Mouse (Mus musculus) liver (tissue): ENCODE measurements around the gene Xrra1.
"Not testable (repeated sequence)": the region's sequence is repeated elsewhere in the genome, so short reads cannot be mapped to it uniquely, and the experiment has no call there.

Source experiments
- DNase-seq: peaks from one replicate; pipeline ENCODE4 v3.0.0-alpha.2; 2020; ENCODE audit warnings: mixed read lengths

The Xrra1 gene

GRCm38 (mm10) chr7:99957226-99957965, 98.5 kb downstream of the Xrra1 start:
- no peak for DNase-seq

- not testable (repeated sequence) for DNase-seq
Measured at GRCm38 (mm10) chr7:99960571-99960970, 101.7 kb downstream of the Xrra1 start.

GRCm38 (mm10) chr7:99961518-99961917, 102.6 kb downstream of the Xrra1 start:
- DNase-seq = no peak

GRCm38 (mm10) chr7:99962536-99963236, 103.8 kb downstream of the Xrra1 start:
- DNase-seq = no peak

GRCm38 (mm10) chr7:99963237-99963860, 104.4 kb downstream of the Xrra1 start:
- no peak for DNase-seq

GRCm38 (mm10) chr7:99965020-99965841, 106.3 kb downstream of the Xrra1 start:
- no peak for DNase-seq

- no peak for DNase-seq
Measured at GRCm38 (mm10) chr7:99966011-99966721, 107.2 kb downstream of the Xrra1 start.
